Mouse (Mus musculus) heart, embryonic 12.5 days (tissue): ENCODE results near the gene Fut9. TPM values are rescaled to one million over a fixed set of nuclear protein-coding genes. Genes with fewer than 3 reads are reported as not detected.

Experiments
- ATAC-seq: fragments of 200-750 bp; cut with Nextera tagmentation; 2 replicates; pipeline ENCODE4 v1.8.0; 2017; ENCODE audit warnings: moderate TSS enrichment, moderate library complexity; ENCODE audit not compliant: insufficient number of reproducible peaks, low FRiP score
- H3K27ac ChIP-seq: fragments of 300-500 bp; sonication (generic); 2 replicates; pipeline ENCODE4 v1.5.1; 2016; ENCODE audit warnings: mild to moderate bottlenecking, moderate library complexity; ENCODE audit not compliant: poor library complexity, severe bottlenecking
- H3K27me3 ChIP-seq: fragments of 300-500 bp; sonication (generic); replicated peaks from 2 replicates; pipeline ENCODE4 v1.6.1; 2016; ENCODE audit warnings: mild to moderate bottlenecking, moderate library complexity
- H3K36me3 ChIP-seq: fragments of 300-500 bp; sonication (generic); 2 replicates; pipeline ENCODE4 v1.6.1; 2016; ENCODE audit warnings: mild to moderate bottlenecking, moderate library complexity
- H3K4me1 ChIP-seq: fragments of 300-500 bp; sonication (generic); replicated peaks from 2 replicates; pipeline ENCODE4 v1.6.1; 2016; ENCODE audit warnings: mild to moderate bottlenecking
- H3K4me2 ChIP-seq: fragments of 300-500 bp; sonication (generic); 2 replicates; pipeline ENCODE4 v1.6.1; 2016; ENCODE audit warnings: mild to moderate bottlenecking, moderate library complexity
- H3K4me3 ChIP-seq: fragments of 300-500 bp; sonication (generic); 2 replicates; pipeline ENCODE4 v1.5.1; 2016; ENCODE audit warnings: mild to moderate bottlenecking
- H3K9ac ChIP-seq: fragments of 300-500 bp; sonication (generic); 2 replicates; pipeline ENCODE4 v1.6.1; 2016; ENCODE audit warnings: mild to moderate bottlenecking, moderate library complexity
- H3K9me3 ChIP-seq: fragments of 300-500 bp; sonication (generic); replicated peaks from 2 replicates; pipeline ENCODE4 v1.6.1; 2016; ENCODE audit warnings: mild to moderate bottlenecking, moderate library complexity
- WGBS: fragments of 180-500 bp; shearing (Covaris S2); methylation state at CpG from one replicate; pipeline ENCODE4 v1.1.7; 2016; 5-methylcytosine and 5-hydroxymethylcytosine counted together
- polyA plus RNA-seq: library from polyadenylated mRNA; unstranded; fragments of >200 nt; fragmentation: Nextera tagmentation; extraction: Ambion mirVana; gene quantifications from 2 replicates; pipeline ENCODE4 v1.2.1, GENCODE M21; 2016

The Fut9 gene
- polyA plus RNA-seq, 1 experiment from 2014 or later = 0.06 TPM

DNA sequence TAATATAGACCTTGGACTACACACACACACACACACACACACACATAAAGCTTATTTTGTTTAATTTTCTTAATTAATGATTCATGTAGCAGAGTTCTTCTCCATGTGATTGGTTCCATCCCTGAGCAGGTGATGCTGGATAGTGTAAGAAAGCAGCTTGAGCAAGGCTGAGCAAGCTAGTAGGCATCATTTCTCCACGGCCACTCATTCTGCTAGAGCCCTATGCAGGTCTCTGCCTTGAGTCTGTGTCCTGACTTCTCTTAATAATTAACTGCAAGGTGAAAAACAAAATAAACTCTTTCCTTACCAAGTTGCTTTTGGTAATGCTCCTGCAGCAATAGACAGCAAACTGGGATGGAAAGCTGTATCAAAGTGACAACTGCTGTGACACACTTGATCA lies 152.5 kb downstream of the Fut9 start:
- H3K9me3 ChIP-seq = no peaks in the 10 kb centered on the region
- no peak for ATAC-seq
- no peaks in the 10 kb centered on the region for H3K4me1 ChIP-seq
- no peak overlapping the region for H3K4me3 ChIP-seq
- no peak overlapping the region for H3K27ac ChIP-seq
- H3K36me3 ChIP-seq = no peaks in the 10 kb centered on the region
- no peaks in the 10 kb centered on the region for H3K27me3 ChIP-seq
- 76% methylated on average over 1 of the region's 1 CpGs for WGBS
- H3K4me2 ChIP-seq = no peak overlapping the region
- H3K9ac ChIP-seq = no peak overlapping the region

GRCm38 (mm10) chr4:25645580-25645979 lies 154.5 kb downstream of the Fut9 start:
- ATAC-seq = no peak
- no peak overlapping the region for H3K4me3 ChIP-seq
- no peaks in the 10 kb centered on the region for H3K36me3 ChIP-seq
- no peak overlapping the region for H3K4me2 ChIP-seq
- no peaks in the 10 kb centered on the region for H3K9me3 ChIP-seq
- H3K27ac ChIP-seq = no peak overlapping the region
- H3K4me1 ChIP-seq = no peaks in the 10 kb centered on the region
- no peaks in the 10 kb centered on the region for H3K27me3 ChIP-seq
- no peak overlapping the region for H3K9ac ChIP-seq
- WGBS = 58% methylated on average over 2 of the region's 2 CpGs

- ATAC-seq = no peak
- 86% methylated on average over 4 of the region's 4 CpGs for WGBS
These were observed 158.1 kb downstream of the Fut9 start for GRCm38 (mm10) chr4:25641993-25642392.

DNA sequence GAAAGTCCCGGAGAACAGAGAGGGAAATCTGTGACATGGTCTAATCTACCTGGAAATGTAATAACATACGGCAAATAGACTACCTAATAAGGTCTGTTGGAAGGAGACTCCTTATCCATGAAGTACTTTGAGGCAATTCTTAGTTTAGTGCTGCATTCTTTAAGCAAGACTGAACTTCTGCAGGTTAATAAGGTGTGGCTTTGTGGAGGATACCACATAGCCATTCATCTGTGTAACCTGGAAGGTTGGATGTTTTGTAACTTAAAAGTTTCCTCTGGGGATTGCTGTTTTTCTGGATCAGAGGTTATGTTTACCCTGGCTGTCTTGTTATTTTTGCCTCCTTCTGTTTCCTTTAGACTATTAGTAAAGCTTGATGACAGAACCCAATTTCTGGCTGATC lies 166.8 kb downstream of the Fut9 start:
- H3K36me3 ChIP-seq = no peaks in the 10 kb centered on the region
- H3K4me3 ChIP-seq = no peak overlapping the region
- no peak for ATAC-seq
- no peaks in the 10 kb centered on the region for H3K27me3 ChIP-seq
- no peak overlapping the region for H3K4me2 ChIP-seq
- WGBS = 73% methylated on average over 2 of the region's 2 CpGs
- no peak overlapping the region for H3K27ac ChIP-seq
- no peaks in the 10 kb centered on the region for H3K4me1 ChIP-seq
- H3K9me3 ChIP-seq = no peaks in the 10 kb centered on the region
- H3K9ac ChIP-seq = no peak overlapping the region

More at GRCm38 (mm10) chr4:25641993-25642392, 158.1 kb downstream of the Fut9 start:
- no peaks in the 10 kb centered on the region for H3K4me1 ChIP-seq
- no peaks in the 10 kb centered on the region for H3K9me3 ChIP-seq
- H3K9ac ChIP-seq = no peak overlapping the region
- no peak overlapping the region for H3K4me3 ChIP-seq
- H3K4me2 ChIP-seq = no peak overlapping the region
- no peak overlapping the region for H3K27ac ChIP-seq
- H3K36me3 ChIP-seq = no peaks in the 10 kb centered on the region
- H3K27me3 ChIP-seq = no peaks in the 10 kb centered on the region

GRCm38 (mm10) chr4:25628113-25628512 lies 171.9 kb downstream of the Fut9 start:
- Histone ChIP-seq H3K4me3 (no peak overlapping the region), H3K27me3 (no peaks in the 10 kb centered on the region), H3K9me3 (no peaks in the 10 kb centered on the region), H3K4me2 (no peak overlapping the region), H3K4me1 (no peaks in the 10 kb centered on the region), H3K9ac (no peak overlapping the region), H3K36me3 (no peaks in the 10 kb centered on the region), H3K27ac (no peak overlapping the region)
- 74% methylated on average over 5 of the region's 5 CpGs for WGBS
- ATAC-seq = no peak

DNA sequence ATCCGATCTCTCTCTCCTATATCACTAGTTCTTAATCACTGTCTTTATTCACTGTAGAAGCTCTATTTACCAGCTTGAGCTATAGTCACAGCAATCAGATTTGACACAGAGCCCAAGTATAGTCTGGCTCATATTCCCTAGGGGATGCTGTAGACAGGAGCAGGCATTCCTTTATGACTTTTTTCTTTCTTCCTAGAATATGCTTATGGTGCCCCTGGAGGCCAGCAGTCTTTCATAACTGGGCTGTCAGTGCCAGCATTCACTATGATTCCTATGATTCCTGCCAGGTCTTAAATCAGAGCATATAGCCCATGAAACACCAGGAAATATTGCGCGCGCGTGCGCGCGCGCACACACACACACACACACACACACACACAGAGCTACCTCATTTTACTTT lies 172.6 kb downstream of the Fut9 start:
- H3K27me3 ChIP-seq = no peaks in the 10 kb centered on the region
- H3K4me1 ChIP-seq = no peaks in the 10 kb centered on the region
- no peaks in the 10 kb centered on the region for H3K36me3 ChIP-seq
- H3K4me3 ChIP-seq = no peak overlapping the region
- H3K27ac ChIP-seq = no peak overlapping the region
- 92% methylated on average over 9 of the region's 9 CpGs for WGBS
- ATAC-seq = no peak
- H3K4me2 ChIP-seq = no peak overlapping the region
- H3K9ac ChIP-seq = no peak overlapping the region
- H3K9me3 ChIP-seq = no peaks in the 10 kb centered on the region

GRCm38 (mm10) chr4:25627039-25627438 lies 173.0 kb downstream of the Fut9 start:
- no peak overlapping the region for H3K27ac ChIP-seq
- no peaks in the 10 kb centered on the region for H3K36me3 ChIP-seq
- H3K9ac ChIP-seq = no peak overlapping the region
- no peak overlapping the region for H3K4me2 ChIP-seq
- no peak for ATAC-seq
- no peak overlapping the region for H3K4me3 ChIP-seq
- H3K4me1 ChIP-seq = no peaks in the 10 kb centered on the region
- H3K9me3 ChIP-seq = no peaks in the 10 kb centered on the region
- 52% methylated on average over 1 of the region's 1 CpGs for WGBS
- H3K27me3 ChIP-seq = no peaks in the 10 kb centered on the region

DNA sequence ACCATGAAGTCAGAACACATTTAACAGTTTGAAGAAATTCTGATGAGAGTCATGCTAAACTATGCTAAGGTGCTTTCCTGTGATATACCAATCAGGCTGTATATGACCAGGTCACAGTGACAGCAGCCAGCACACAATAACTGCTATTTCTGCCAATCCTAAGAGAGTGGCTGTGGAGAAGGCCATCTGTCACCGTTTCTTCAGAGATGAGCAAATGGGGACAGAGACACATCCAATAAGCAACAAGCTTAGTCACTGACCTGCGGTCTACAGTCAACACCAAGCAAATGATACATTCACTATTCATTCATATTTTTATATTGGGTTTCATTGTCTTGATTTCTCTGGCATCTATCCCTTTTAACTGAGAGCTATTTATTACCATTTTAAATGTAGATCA lies 176.9 kb downstream of the Fut9 start:
- ATAC-seq = no peak
- H3K4me3 ChIP-seq = no peak overlapping the region
- H3K9me3 ChIP-seq = no peaks in the 10 kb centered on the region
- H3K9ac ChIP-seq = no peak overlapping the region
- 84% methylated on average over 2 of the region's 2 CpGs for WGBS
- H3K27me3 ChIP-seq = no peaks in the 10 kb centered on the region
- no peak overlapping the region for H3K27ac ChIP-seq
- H3K4me1 ChIP-seq = no peaks in the 10 kb centered on the region
- H3K36me3 ChIP-seq = no peaks in the 10 kb centered on the region
- no peak overlapping the region for H3K4me2 ChIP-seq

- H3K4me2 ChIP-seq = no peak overlapping the region
- H3K36me3 ChIP-seq = no peaks in the 10 kb centered on the region
- 73% methylated on average over 4 of the region's 4 CpGs for WGBS
- ATAC-seq = no peak
- no peak overlapping the region for H3K27ac ChIP-seq
- no peaks in the 10 kb centered on the region for H3K4me1 ChIP-seq
- H3K9me3 ChIP-seq = no peaks in the 10 kb centered on the region
- H3K27me3 ChIP-seq = no peaks in the 10 kb centered on the region
- no peak overlapping the region for H3K4me3 ChIP-seq
- no peak overlapping the region for H3K9ac ChIP-seq
These were observed 182.7 kb downstream of the Fut9 start for GRCm38 (mm10) chr4:25617301-25617700.

DNA sequence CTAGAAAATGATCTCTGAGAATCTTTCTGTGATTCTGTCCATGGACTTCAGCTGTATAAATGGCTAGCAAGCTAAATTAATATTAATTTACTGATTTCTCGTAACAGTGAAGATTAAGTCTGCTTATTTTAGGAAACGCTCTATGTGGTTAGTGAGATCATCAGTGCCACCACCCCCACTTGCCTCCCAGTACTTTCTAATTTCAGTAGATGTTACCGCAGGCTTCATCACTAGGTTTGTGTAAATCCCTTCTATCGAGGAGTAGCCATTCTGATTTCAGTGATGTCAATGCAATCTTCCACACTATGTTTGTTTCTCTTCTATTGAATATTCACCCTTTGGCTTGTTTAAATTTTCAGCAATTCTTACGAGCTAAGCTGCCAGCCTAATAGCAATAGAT lies 186.6 kb downstream of the Fut9 start:
- Histone ChIP-seq H3K4me1 (no peaks in the 10 kb centered on the region), H3K27ac (no peak overlapping the region), H3K4me3 (no peak overlapping the region), H3K4me2 (no peak overlapping the region), H3K9me3 (no peaks in the 10 kb centered on the region), H3K9ac (no peak overlapping the region), H3K27me3 (no peaks in the 10 kb centered on the region), H3K36me3 (no peaks in the 10 kb centered on the region)
- WGBS = 81% methylated on average over 5 of the region's 5 CpGs
- no peak for ATAC-seq

DNA sequence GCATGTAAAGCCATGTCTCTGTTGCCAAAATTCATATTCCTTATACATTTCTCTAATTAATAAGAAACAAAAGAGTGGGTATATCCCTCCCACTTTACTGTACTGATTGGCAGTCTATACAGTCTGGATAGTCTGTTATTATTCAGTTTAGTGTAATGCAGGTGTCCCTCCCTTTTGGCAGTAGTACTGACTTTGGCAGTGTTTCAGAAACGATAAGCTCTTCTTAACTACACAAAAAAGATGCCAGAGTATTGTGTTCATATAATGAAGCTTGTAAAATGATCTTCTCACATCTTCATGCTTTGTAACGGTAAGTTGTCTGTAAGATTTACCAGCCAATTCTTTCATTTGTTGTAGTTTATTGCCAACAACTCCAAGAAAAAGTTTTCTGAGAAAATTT lies 189.6 kb downstream of the Fut9 start:
- Histone ChIP-seq H3K27ac (no peak overlapping the region), H3K9me3 (no peaks in the 10 kb centered on the region), H3K36me3 (no peaks in the 10 kb centered on the region), H3K4me1 (no peaks in the 10 kb centered on the region), H3K27me3 (no peaks in the 10 kb centered on the region), H3K4me3 (no peak overlapping the region), H3K4me2 (no peak overlapping the region), H3K9ac (no peak overlapping the region)
- 64% methylated on average over 2 of the region's 2 CpGs for WGBS
- ATAC-seq = no peak

GRCm38 (mm10) chr4:25593218-25593617 lies 206.8 kb downstream of the Fut9 start:
- ATAC-seq = no peak
- H3K9me3 ChIP-seq = peaks cover 6% of the 10 kb centered on the region; the same call in 1 of the 2 replicates
- H3K4me1 ChIP-seq = no peaks in the 10 kb centered on the region
- H3K36me3 ChIP-seq = no peaks in the 10 kb centered on the region
- no peak overlapping the region for H3K9ac ChIP-seq
- 65% methylated on average over 4 of the region's 4 CpGs for WGBS
- H3K4me2 ChIP-seq = no peak overlapping the region
- no peak overlapping the region for H3K4me3 ChIP-seq
- no peaks in the 10 kb centered on the region for H3K27me3 ChIP-seq
- H3K27ac ChIP-seq = no peak overlapping the region
